Comparison of ENCODE assay signal across 17 mouse cellular contexts in the genomic region with DNA sequence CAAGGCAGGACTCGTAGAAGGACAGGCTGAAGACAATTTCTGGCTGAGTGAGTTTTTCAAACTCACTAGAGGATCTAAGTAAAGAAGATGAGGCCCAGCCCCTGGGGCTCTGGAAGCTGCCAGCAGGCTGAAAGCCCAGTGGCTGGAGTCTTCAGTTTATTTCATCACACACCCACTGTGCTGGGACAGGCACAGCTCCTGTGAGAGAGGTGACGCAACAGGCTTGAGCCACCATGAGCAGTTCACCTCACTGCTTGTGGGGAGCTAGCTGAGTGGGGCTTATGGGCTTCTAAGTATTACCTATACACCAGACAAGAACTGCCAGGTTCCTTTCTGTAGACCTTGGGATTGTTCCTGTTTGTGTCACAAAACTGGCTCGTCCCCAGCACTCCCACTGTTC. TPM values are rescaled to one million over a fixed set of nuclear protein-coding genes. Genes with fewer than 3 reads are reported as not detected.
DNase-seq lines count a peak whose midpoint lies in the region; ATAC-seq and TF ChIP-seq lines count a peak whose summit lies in the region.
"Had no signal": no experiment of that assay in that cellular context is flagged by ENCODE, and none has a peak within 500 bp of the region (broad histone marks: within the 10 kb centered on the region; RNA-seq: fewer than 3 reads in every experiment).

No protein-coding gene starts in this region.

- no peak for TF ChIP-seq POLR2A in testis, adult 2 months (IDR thresholded peaks at IDR 0.05; ENCODE audit: control insufficient read depth, low read depth, low read length)
- TF ChIP-seq POLR2A in lung, adult 2 months (IDR thresholded peaks at IDR 0.05; ENCODE audit: borderline replicate concordance, extremely low read depth, low read depth, low read length): no peak

- H3K27me3 ChIP-seq in testis, adult 2 months (ENCODE audit: control insufficient read depth, insufficient read depth, low read length): no peaks in the 10 kb centered on the region
- H3K27me3 ChIP-seq in forebrain, embryonic 15.5 days: no peaks in the 10 kb centered on the region
- H3K27me3 ChIP-seq: embryonic facial prominence, embryonic 13.5 days had no signal

- H3K9me3 ChIP-seq in forebrain, embryonic 15.5 days: no peaks in the 10 kb centered on the region
- H3K9me3 ChIP-seq: embryonic facial prominence, embryonic 13.5 days; hindbrain, embryonic 10.5 days had no signal

- H3K4me1 ChIP-seq in testis, adult 2 months (ENCODE audit: control insufficient read depth, insufficient read depth, low read length): peaks cover 20% of the 10 kb centered on the region
- H3K4me1 ChIP-seq in lung, adult 2 months (ENCODE audit: control insufficient read depth, insufficient read depth, low read length): no peaks in the 10 kb centered on the region
- peaks cover 13% of the 10 kb centered on the region for H3K4me1 ChIP-seq in forebrain, embryonic 15.5 days

- H3K36me3 ChIP-seq in testis, adult 2 months (ENCODE audit: control insufficient read depth, insufficient read depth, low read length): peaks cover 5% of the 10 kb centered on the region; the same call in 1 of the 2 replicates
- H3K36me3 ChIP-seq in forebrain, embryonic 15.5 days: peaks cover 82% of the 10 kb centered on the region

- no peak overlapping the region for H3K4me2 ChIP-seq in forebrain, embryonic 15.5 days (replicated peaks)
- H3K4me2 ChIP-seq: embryonic facial prominence, embryonic 13.5 days; lung, embryonic 14.5 days had no signal

- no peak overlapping the region for H3K9ac ChIP-seq in forebrain, embryonic 15.5 days (replicated peaks)
- H3K9ac ChIP-seq: embryonic facial prominence, embryonic 13.5 days; lung, embryonic 14.5 days had no signal

- peak; percentile 73 for DNase-seq in adrenal gland, postnatal 10 days
- no peak for DNase-seq in adrenal gland, postnatal 4 days (ENCODE audit: low spot score in 2 of 2)
- DNase-seq in testis, postnatal 10 days (ENCODE audit: low spot score): no peak
- peak; percentile 17 for DNase-seq in lung, adult 2 months
- no peak for DNase-seq in right cerebral cortex, adult 2 months (ENCODE audit: low spot score in 2 of 2)
- DNase-seq in kidney, postnatal 25 days: no peak
- DNase-seq: B cell, adult 2 months; cerebellum, postnatal 14 days; lung, embryonic 14.5 days; midbrain, embryonic 14.5 days; thymus, adult 18-20 months had no signal

- no peak for TF ChIP-seq CTCF in testis, adult 2 months (IDR thresholded peaks at IDR 0.05; ENCODE audit: control insufficient read depth, insufficient read depth, insufficient replicate concordance, low read depth, low read length)
- TF ChIP-seq CTCF in lung, adult 2 months (IDR thresholded peaks at IDR 0.05; ENCODE audit: insufficient read depth, low read length): no peak

- ATAC-seq in forebrain, embryonic 15.5 days (replicated peaks): no peak
- ATAC-seq: forebrain, embryonic 14.5 days; intestine, postnatal 0 days had no signal

- WGBS in lung, adult 2 months: 68% methylated on average over 3 of the region's 3 CpGs
- WGBS in forebrain, embryonic 15.5 days: 88% methylated on average over 3 of the region's 3 CpGs

- H3K27ac ChIP-seq in testis, adult 2 months (ENCODE audit: control insufficient read depth, insufficient read depth, low read depth, low read length): no peak overlapping the region
- no peak overlapping the region for H3K27ac ChIP-seq in forebrain, embryonic 15.5 days (replicated peaks)
- H3K27ac ChIP-seq: embryonic facial prominence, embryonic 13.5 days had no signal

- H3K4me3 ChIP-seq in testis, adult 2 months (ENCODE audit: control insufficient read depth, low read depth, low read length): peak overlapping the region; percentile 89
- H3K4me3 ChIP-seq in lung, adult 2 months (replicated peaks; ENCODE audit: extremely low read depth, low read depth, low read length): no peak overlapping the region
- H3K4me3 ChIP-seq in forebrain, embryonic 15.5 days: no peak overlapping the region
- H3K4me3 ChIP-seq: embryonic facial prominence, embryonic 13.5 days had no signal

RNA-seq across cellular contexts. Expression of gene Csrnp2, which starts 9.7 kb away (rescaled TPM):
- total RNA-seq in adrenal gland, postnatal 10 days (2021): 1 to 10 TPM; 4.4 to 5.5 TPM
- total RNA-seq in adrenal gland, postnatal 4 days (2021): 10 to 100 TPM in 1 of 2 experiments, 1 to 10 TPM in 1; 7.4 to 10.1 TPM
- polyA plus RNA-seq in testis, adult 2 months (2012; rRNA removed): 12.2 and 12.5 TPM in 2 replicates
- polyA plus RNA-seq in lung, adult 2 months (2012; rRNA removed): 2.8 and 3.0 TPM in 2 replicates
- polyA plus RNA-seq in forebrain, embryonic 15.5 days (2015; fragmentation: Nextera tagmentation; extraction: Ambion mirVana): 54.9 and 55.6 TPM in 2 replicates

RNA-seq across cellular contexts. Expression of gene Letmd1, which starts 16.8 kb away (rescaled TPM):
- 100 to 1,000 TPM; 298 to 353 TPM for total RNA-seq in adrenal gland, postnatal 10 days (2021)
- 100 to 1,000 TPM in 1 of 2 experiments, 10 to 100 TPM in 1; 93.9 to 111 TPM for total RNA-seq in adrenal gland, postnatal 4 days (2021)
- polyA plus RNA-seq in testis, adult 2 months (2012; rRNA removed): 18.8 and 20.0 TPM in 2 replicates
- polyA plus RNA-seq in lung, adult 2 months (2012; rRNA removed): 32.6 and 44.4 TPM in 2 replicates
- 51.5 and 52.3 TPM in 2 replicates for polyA plus RNA-seq in forebrain, embryonic 15.5 days (2015; fragmentation: Nextera tagmentation; extraction: Ambion mirVana)

Comparison
In these comparisons a context has a peak if more than half of its experiments do, and no peak if none do; other contexts are left out.
1. DNase-seq: peak in adrenal gland, postnatal 10 days (single experiment) and lung, adult 2 months (single experiment); none in adrenal gland, postnatal 4 days (0 of 2), testis, postnatal 10 days (single experiment), right cerebral cortex, adult 2 months (0 of 2) and kidney, postnatal 25 days (0 of 2).